In genomic region chr13:52582878-52583661, GRCm38 (mm10) we compare ENCODE assay signal across 8 mouse cellular contexts. TPM values are rescaled to one million over a fixed set of nuclear protein-coding genes. Genes with fewer than 3 reads are reported as not detected.
A peak's percentile ranks its signal among the peaks of the same experiment; 100 is the strongest.
DNase-seq lines count a peak whose midpoint lies in the region; ATAC-seq and TF ChIP-seq lines count a peak whose summit lies in the region.

TSS of gene Syk (plus strand) at chr13:52583173.

- H3K9me3 ChIP-seq in E14TG2a.4 (ENCODE audit: low read length) = 0 out of 2 replicates have a peak, but pooled peaks cover 4% of the 10 kb centered on the region
- no peaks in the 10 kb centered on the region for H3K9me3 ChIP-seq in hindbrain, embryonic 13.5 days
- H3K9me3 ChIP-seq in limb, embryonic 10.5 days (replicated peaks) = no peaks in the 10 kb centered on the region
- no peaks in the 10 kb centered on the region for H3K9me3 ChIP-seq in midbrain, embryonic 10.5 days (replicated peaks)

- H3K9ac ChIP-seq in hindbrain, embryonic 13.5 days = peak within 1 kb of the TSS; percentile 71

- peak; percentile 50 for DNase-seq in brain, adult 2 months (ENCODE audit: low read depth, low spot score)
- peak; percentile 36 to 51 for DNase-seq in frontal cortex, postnatal 36 days (ENCODE audit: low spot score in 2 of 2)
- DNase-seq in limb, embryonic 10.5 days (ENCODE audit: low spot score) = peak; percentile 78
- DNase-seq in midbrain, embryonic 10.5 days (ENCODE audit: low spot score) = peak; percentile 73
- peak; percentile 66 for DNase-seq in right cerebral cortex, postnatal 4 days
- DNase-seq in yolk sac, embryonic 10.5 days (ENCODE audit: low spot score) = peak; percentile 57

- peak; percentile 63 for ATAC-seq in hindbrain, embryonic 13.5 days (ENCODE audit: low FRiP score)

- peaks cover 5% of the 10 kb centered on the region; the same call in 1 of the 2 replicates for H3K36me3 ChIP-seq in E14TG2a.4 (ENCODE audit: insufficient read depth, low read length)
- H3K36me3 ChIP-seq in hindbrain, embryonic 13.5 days = no peaks in the 10 kb centered on the region
- H3K36me3 ChIP-seq in limb, embryonic 10.5 days = no peaks in the 10 kb centered on the region
- no peaks in the 10 kb centered on the region for H3K36me3 ChIP-seq in midbrain, embryonic 10.5 days

- no peak for TF ChIP-seq CTCF in E14TG2a.4 (conservative IDR thresholded peaks at IDR 0.05; ENCODE audit: low read length)

- H3K27me3 ChIP-seq in E14TG2a.4 (ENCODE audit: insufficient read depth, low read length) = no peaks in the 10 kb centered on the region
- H3K27me3 ChIP-seq in hindbrain, embryonic 13.5 days = peaks cover 28% of the 10 kb centered on the region
- peaks cover 44% of the 10 kb centered on the region for H3K27me3 ChIP-seq in limb, embryonic 10.5 days (ENCODE audit: low read depth, poor library complexity, severe bottlenecking)
- peaks cover 43% of the 10 kb centered on the region for H3K27me3 ChIP-seq in midbrain, embryonic 10.5 days (ENCODE audit: low read depth, poor library complexity, severe bottlenecking)

- H3K27ac ChIP-seq in hindbrain, embryonic 13.5 days = no peak within 1 kb of the TSS
- H3K27ac ChIP-seq in limb, embryonic 10.5 days = peak within 1 kb of the TSS; percentile 82
- H3K27ac ChIP-seq in midbrain, embryonic 10.5 days (replicated peaks) = peak within 1 kb of the TSS; percentile 77

- peak within 1 kb of the TSS; percentile 96 for H3K4me2 ChIP-seq in hindbrain, embryonic 13.5 days

- under 1% methylated on average over 70 of the region's 70 CpGs for WGBS in hindbrain, embryonic 13.5 days
- under 1% methylated on average over 70 of the region's 70 CpGs for WGBS in limb, embryonic 10.5 days
- under 1% methylated on average over 68 of the region's 70 CpGs for WGBS in midbrain, embryonic 10.5 days

- peaks cover 49% of the 10 kb centered on the region for H3K4me1 ChIP-seq in E14TG2a.4 (replicated peaks; ENCODE audit: low read depth, low read length)
- H3K4me1 ChIP-seq in hindbrain, embryonic 13.5 days (replicated peaks) = peaks cover 9% of the 10 kb centered on the region
- H3K4me1 ChIP-seq in limb, embryonic 10.5 days = peaks cover 18% of the 10 kb centered on the region
- H3K4me1 ChIP-seq in midbrain, embryonic 10.5 days = peaks cover 17% of the 10 kb centered on the region

- peak within 1 kb of the TSS; percentile 88 for H3K4me3 ChIP-seq in E14TG2a.4 (replicated peaks; ENCODE audit: low read length)
- peak within 1 kb of the TSS; percentile 57 for H3K4me3 ChIP-seq in hindbrain, embryonic 13.5 days
- H3K4me3 ChIP-seq in limb, embryonic 10.5 days = peak within 1 kb of the TSS; percentile 74
- peak within 1 kb of the TSS; percentile 72 for H3K4me3 ChIP-seq in midbrain, embryonic 10.5 days

RNA-seq across cellular contexts. Expression of gene Syk, which starts in this region (rescaled TPM):
- 1.7 and 1.8 TPM in 2 replicates for polyA plus RNA-seq in hindbrain, embryonic 13.5 days (2015; fragmentation: Nextera tagmentation; extraction: Ambion mirVana)
- polyA plus RNA-seq in limb, embryonic 10.5 days (2016; fragmentation: Nextera tagmentation; extraction: Ambion mirVana) = 2.0 and 2.5 TPM in 2 replicates
- polyA plus RNA-seq in midbrain, embryonic 10.5 days (2016; fragmentation: Nextera tagmentation; extraction: Ambion mirVana) = 2.3 and 3.0 TPM in 2 replicates
